Mouse (Mus musculus) WW6 (cell line): ENCODE measurements around the gene Agtpbp1.

Source experiments
- DNase-seq: peaks from one replicate; pipeline ENCODE4 v3.0.0-alpha.2; 2013; ENCODE audit warnings: low read depth, low spot score

Gene Agtpbp1

GRCm38 (mm10) chr13:59431124-59431864 is 153.7 kb downstream of the Agtpbp1 start:
- DNase-seq = no peak

- no peak for DNase-seq
Measured at GRCm38 (mm10) chr13:59429369-59429768, 155.7 kb downstream of the Agtpbp1 start.

- DNase-seq = no peak
Measured at GRCm38 (mm10) chr13:59423871-59424270, 161.2 kb downstream of the Agtpbp1 start.

DNA sequence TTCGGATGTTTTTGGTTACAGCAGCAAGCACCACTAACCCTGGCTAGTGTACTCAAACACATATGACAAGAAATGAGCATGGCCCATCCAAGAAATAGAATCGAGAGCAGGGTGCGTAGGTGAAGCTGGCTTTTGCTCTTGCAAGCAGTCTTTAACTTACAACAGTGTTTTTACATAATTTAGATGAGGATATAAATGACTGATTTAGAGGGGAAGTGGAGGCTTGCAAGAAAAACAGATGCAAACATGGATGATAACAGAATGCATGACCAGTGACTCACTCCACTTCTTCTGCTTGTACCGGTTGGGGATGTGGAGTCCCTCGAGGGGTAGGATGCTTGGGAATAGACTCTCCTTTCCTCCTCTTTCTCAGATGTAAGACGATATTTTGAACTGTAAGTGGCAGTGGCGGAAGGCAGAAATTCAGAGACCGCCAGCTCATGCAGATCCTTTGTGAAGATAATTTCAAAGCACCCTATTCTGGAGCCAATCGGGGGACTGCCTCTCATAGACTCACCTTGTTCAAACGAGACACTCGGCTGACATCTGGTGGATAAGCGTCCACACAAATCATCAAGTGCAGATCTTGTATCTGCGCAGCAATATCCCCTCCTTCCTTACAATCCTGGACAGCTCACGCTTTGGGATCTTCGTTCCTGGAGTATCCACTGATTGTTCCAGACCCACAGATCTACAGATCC is 168.3 kb downstream of the Agtpbp1 start:
- no peak for DNase-seq

DNA sequence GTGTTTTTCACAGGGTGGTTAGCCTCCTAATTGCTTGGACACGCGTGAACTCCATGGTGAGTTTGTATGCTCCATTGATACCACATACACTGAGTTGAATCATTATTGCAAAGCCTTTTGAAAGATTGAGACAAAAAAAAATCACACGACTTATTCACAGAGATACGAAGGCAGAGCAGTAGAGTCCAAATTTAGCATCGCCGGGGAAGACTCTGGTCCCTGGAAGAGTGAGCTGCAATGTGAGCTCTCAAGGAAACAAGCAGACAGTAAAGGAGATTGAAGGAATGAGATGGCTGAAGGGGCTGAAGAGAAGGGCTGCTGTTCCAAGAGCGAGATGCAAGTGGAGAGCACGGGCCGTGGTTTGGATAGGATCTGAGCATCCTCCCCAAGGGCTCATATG is 171.1 kb downstream of the Agtpbp1 start:
- DNase-seq = no peak

- no peak for DNase-seq
Measured at GRCm38 (mm10) chr13:59412672-59413071, 172.4 kb downstream of the Agtpbp1 start.

GRCm38 (mm10) chr13:59407182-59407581 is 177.8 kb downstream of the Agtpbp1 start:
- no peak for DNase-seq

DNA sequence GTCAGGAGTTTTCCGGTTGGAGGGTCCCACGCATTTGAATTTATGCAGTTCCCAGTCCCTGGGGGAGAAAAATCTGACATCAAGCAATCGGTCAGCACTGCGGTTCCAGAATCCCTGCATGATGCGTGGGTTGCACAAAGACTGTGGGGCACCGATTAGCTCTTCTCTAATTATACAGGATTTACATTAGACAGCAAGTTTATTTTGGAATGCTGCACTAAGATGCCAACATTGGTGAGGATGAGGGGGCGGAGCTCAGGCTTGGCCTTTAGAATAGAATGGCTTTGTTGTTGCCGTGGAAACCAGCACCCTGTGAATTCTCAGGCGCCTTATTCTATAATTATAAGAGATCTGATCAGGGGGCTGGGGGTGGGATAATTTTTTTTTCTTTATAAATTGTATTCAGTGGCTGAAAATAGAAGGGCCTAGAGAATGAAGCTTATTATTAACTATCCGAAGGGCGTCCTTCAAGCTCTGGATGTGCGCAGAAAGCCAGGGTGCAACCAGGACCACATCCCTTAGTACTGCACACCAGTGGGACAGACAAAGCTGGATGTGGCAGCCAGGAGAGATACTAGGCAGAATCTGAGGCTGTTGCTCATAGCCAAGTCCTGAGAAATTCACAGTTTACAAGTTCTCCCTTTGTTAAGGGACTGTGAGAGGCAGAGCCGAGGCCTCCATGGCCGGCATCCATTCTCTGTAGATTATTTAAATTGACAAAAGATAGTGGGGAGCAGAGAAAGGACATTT is 182.8 kb downstream of the Agtpbp1 start:
- no peak for DNase-seq

- DNase-seq = peak; percentile 16
Measured at GRCm38 (mm10) chr13:59397571-59397970, 187.5 kb downstream of the Agtpbp1 start.
